Mouse (Mus musculus) frontal cortex, postnatal 36 days (tissue): ENCODE measurements around the gene Lrrtm3.

ENCODE experiments used
- DNase-seq, 2 experiments: peaks; one replicate each; pipeline ENCODE4 v3.0.0; 2022; ENCODE audit warnings: low spot score in 2 of 2

The Lrrtm3 gene

DNA sequence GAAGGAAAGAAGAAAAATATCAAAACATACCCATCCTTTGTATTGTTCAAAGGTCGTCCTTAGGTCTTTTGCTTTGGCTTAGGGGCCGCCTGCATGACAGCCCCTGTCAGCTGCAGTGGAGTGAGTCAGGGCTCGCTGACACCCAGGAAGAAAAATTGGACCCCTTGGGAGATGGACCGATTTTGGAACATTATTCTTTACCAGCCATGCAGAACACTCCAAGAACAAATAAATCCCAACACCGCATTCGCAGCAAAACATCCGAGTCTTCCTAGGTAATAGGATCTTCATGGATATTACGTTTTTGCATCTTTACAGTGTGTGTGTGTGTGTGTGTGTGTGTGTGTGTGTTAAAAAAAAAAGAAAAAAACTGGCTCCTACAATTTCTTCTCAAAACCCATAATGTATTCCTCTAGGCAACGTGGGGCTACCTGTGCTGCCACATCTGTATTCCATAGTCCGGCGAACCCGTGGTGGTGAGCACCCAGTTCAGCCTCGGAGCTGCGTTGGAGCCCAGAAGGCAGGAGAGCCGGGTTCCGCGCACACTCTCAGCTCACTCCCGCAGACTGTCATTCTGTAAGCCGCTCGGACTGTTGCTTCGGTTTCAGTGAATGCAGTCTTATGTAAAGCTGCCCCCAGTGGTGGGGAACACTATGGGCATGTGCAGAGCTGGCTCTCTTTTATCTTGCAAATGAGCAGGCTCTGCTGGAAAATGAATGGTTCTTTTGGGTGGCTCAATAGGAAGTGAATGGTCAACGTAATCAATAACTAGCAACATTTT, at the start of gene Lrrtm3:
TSS of gene Lrrtm3 (minus strand) at position 598 of the 781 bp plus-strand sequence.
- peak; percentile 84 to 90 for DNase-seq

DNA sequence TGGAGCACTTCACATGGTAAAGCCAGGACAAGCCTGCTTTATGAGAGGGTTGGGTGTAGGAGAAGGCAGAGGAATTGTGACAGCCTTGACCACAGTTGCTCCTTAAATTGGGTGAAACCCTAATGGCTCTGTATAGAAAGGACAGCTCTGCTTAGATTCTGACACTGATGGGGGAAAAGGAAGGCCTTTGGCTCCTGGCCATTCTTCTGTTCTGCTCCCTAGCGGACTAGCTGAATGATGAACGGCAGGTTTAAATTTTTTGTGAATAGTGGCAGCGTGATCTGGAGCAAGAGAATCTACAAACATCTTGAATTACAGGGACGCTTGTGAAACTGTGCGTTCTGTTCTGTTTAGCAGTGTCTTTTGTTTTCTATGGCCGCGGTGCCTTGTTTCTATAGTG, 45.4 kb upstream of the Lrrtm3 start:
- no peak for DNase-seq

- no peak for DNase-seq
Observed at GRCm38 (mm10) chr10:64133461-64133860, 43.4 kb upstream of the Lrrtm3 start.

- no peak for DNase-seq
Observed at GRCm38 (mm10) chr10:64130397-64131150, 40.5 kb upstream of the Lrrtm3 start.

- DNase-seq, result no peak
Observed at GRCm38 (mm10) chr10:64118833-64119232, 28.8 kb upstream of the Lrrtm3 start.

- DNase-seq, result peak; percentile 10 to 35
Observed at GRCm38 (mm10) chr10:64115246-64115645, 25.2 kb upstream of the Lrrtm3 start.

GRCm38 (mm10) chr10:64096532-64096931, 6.5 kb upstream of the Lrrtm3 start:
- DNase-seq, result no peak

DNA sequence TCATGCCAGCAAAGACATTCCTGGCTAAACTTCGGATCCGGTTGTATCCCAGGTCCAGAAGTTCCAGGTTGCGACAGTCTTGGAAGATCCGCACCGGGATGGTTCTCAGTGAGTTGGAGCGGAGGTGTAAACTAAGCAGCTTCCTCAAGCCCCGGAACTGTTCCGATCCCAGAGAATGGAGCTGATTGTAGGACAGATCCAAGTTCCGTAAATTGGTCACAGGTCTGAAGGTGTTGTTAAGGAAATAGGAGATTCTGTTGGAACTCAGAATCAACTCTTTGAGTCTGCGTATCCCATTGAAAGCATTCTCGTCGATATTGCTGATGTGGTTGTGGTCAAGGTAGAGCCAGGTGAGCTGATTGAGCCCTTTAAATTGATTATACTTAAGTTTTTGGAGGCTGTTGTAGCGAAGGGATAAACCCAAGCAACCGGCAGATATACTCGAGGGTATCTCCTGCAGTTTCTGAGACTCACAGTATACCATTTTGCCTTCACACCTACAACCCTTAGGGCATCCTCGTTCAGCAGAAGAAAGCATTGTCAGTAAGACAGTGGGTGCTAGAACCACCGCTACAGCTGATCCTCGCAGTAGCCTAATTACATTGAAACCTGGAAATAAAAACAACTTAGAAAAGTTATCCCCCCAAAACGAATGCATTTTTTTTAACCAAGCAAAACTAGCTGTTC, 1.2 kb downstream of the Lrrtm3 start:
- DNase-seq, result peak; percentile 28 to 40

- peak; percentile 35 to 55 for DNase-seq
Observed at GRCm38 (mm10) chr10:64087936-64088773, 1.9 kb downstream of the Lrrtm3 start.

GRCm38 (mm10) chr10:64087521-64087920, 2.6 kb downstream of the Lrrtm3 start:
- DNase-seq, result no peak

DNA sequence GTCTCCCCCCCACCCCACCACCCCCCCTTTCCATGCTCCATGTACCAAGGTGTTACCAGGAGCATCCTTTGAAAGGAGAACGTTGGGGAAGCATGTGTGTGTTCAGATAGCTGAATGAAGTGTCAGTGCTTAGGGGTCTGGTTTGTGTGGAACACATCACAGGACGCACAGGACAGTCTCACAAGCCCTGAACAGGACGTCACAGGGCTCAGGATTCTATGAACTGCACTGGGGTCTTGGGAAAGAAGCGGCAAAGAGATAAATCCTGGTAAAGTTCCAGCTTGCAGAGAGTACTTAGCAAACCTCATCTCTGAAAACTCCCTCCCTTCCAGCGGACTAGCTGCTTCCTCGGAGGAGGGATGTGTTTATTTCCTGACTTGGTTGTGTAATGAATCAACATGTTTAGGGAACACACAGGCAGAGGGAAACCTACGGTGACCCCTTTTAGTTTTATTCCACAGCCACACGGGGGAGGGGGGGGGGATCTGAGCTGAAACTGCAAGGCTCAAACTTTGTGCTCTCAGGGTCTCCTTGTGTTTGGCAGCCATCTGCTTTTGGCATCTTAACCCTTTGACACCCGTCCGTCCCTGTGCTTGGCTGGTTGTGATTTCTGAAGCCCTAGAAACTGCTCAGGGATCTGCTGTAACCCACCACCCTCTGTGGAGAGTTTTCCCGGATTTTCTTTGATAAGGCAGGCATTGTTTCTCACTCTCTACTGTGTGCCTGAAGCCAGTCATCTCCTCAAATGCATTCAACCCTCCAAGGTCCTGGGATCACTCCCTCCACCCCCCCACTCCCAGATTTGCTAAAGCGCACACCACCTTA, 3.3 kb downstream of the Lrrtm3 start:
- DNase-seq, result peak; percentile 41 to 42

DNA sequence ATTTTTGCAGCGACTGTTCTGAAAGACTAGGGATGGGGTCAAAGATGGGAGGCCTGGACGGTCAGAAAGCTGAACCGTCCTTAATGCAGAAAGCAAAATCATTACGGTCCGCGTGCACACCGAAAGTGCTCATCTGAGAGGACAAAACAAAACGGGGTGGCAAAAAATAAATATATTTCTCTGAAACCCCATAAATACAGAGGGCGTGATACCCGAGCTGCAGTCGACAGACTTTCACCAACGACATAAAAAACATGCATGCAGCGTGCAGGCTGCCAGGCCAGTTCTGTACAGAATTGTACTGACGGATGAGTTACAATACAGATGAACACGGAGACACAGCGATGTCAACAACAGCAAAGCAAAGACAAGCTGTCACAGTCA, 3.9 kb downstream of the Lrrtm3 start:
- peak in 1 of 2 experiments; percentile 24 for DNase-seq

- DNase-seq, result peak in 1 of 2 experiments; percentile 59
Observed at GRCm38 (mm10) chr10:64084465-64084864, 5.6 kb downstream of the Lrrtm3 start.

DNA sequence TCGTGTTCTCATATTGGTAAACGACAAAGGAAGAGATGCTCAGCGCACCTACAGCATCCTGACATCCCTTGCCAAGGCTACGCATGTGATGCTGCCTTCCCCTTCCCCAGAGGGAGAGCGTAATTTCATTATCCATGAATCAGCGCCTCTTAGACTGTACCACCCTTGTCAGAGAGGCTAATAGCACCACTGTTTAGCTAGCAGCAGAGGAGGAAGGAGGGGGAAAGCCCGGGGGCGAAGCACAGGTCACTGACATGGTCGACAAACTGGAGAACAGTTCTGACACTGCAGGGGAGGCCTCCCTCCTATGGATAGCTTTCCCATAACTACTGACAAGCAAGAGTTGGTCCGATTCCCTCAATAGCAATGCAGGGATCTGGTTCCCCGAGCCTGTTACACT, 6.3 kb downstream of the Lrrtm3 start:
- DNase-seq, result peak; percentile 30 to 42

DNA sequence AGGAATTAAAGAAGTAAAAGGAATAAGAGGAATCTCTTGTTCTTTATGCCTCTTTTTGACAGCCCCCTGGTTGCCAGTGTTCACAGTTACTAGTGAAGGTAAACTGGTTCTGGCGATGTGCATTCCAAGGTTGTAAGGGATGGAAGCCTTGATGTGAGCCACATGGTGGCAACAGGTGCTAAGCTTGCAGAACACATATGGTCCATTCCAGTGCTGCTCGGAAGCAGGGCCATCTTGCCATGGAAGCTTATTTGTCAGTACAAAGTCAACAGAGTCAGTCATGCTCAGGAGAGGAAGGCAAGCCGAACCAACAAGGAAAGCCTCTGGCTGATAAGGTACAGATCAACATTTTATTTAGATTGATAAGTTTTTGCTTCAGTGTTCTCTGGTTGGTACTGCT, 7.7 kb downstream of the Lrrtm3 start:
- DNase-seq, result no peak

DNA sequence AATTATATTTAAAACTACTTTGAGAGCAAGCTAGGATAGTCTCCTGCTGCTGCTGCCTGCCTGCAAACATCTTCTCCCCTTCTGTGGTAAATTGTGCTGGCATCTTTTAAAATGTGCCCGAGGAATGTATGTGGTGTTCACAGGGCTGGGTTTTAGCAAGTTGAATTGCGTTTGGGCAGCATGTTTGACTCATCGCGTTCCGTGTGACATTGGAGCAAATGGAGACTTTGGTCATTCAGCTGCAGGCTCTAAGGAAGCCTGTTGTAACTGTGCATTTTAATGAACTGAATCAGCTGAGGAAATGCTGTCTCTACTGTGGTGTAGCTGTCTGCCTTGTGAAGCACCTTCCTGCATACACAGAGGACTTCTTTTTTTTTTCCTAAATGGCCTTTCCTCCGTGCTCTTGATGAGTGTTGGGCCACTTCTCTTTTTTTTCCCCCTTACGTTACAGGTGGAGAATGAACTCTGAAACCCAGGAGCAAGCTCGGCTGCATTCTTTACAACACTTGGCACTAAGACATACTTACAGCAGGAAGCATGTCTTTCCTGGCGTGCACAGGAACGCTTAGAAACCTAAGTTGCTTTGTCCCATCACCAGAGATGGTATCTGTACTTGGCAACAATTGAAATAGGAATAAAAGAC, 13.5 kb downstream of the Lrrtm3 start:
- DNase-seq, result peak; percentile 31 to 36

- peak; percentile 78 to 83 for DNase-seq
Observed at GRCm38 (mm10) chr10:64075944-64076343, 14.1 kb downstream of the Lrrtm3 start.

DNA sequence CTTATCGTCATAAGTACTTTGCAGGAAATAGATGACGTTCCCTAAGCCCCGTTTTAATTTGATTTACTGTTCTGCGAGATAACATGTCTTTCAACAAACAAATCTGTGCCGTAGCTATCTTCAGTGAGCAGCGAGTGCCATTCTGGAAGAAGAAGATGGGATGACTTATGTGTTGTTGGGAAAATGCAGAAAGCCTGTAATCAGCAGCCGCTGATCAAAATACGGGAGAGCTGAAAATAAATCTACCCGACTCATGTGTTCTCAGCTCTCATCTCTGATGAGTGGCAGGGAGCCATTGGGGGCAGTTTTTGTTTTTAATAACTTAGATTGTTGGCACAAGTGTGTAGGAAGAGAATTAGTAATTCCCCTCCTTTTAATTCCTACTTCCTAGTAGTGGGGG, 26.4 kb downstream of the Lrrtm3 start:
- no peak for DNase-seq

DNA sequence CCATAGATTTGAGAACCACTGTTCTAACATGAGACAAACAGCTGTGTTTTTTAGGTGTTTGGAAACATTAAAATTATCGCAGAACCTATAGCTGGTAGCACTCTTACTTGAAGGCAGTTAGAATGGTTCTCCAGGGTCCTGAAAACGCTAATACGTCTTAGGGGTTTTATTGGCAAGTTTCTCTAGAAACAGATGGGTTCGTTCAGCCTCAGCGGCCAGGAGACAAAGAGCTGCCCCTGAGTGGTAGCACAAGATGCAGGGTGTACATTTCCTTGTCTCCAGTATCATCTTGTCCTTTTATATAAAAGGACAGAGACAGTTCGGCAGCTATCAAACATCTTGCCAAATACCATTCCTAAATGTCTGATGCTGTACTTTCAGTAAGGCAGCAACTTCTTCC, 40.1 kb downstream of the Lrrtm3 start:
- DNase-seq, result no peak

DNA sequence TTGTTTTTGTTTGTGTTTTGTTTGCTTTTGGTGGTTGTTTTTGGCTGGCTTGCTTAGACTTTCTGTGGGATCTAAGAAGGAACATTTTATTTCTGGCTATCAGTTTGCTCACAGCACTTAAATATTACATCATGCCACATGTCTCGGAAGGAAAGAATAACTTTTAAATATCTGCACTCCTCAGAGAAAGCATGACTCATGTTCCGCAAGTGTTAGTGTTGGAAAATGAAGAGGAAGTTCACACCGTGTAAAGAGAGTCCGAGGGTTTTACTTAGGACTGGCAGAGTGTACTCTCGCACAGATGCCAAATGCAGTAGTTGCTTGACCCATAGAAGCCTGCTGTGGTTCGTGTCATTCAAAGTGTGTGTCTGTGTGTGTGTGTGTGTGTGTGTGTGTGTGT, 40.9 kb downstream of the Lrrtm3 start:
- peak in 1 of 2 experiments; percentile 52 for DNase-seq
